Mouse (Mus musculus): ENCODE measurements around the gene Zfp605. TPM values are rescaled to one million over a fixed set of nuclear protein-coding genes. Genes with fewer than 3 reads are reported as not detected.
"Not testable (repeated sequence)": the region's sequence is repeated elsewhere in the genome, so short reads cannot be mapped to it uniquely, and the experiment has no call there.

The Zfp605 gene
- polyA plus RNA-seq, 1 experiment = 2.7 TPM

- DNase-seq (ENCODE audit: low spot score) = peak; percentile 80
Measured at GRCm38 (mm10) chr5:110107581-110108304, 2.1 kb upstream of the Zfp605 start, which contains the start of gene Gtpbp6. Gene Gtpbp6, minus strand, starts transcription at chr5:110108197.

- no peak for DNase-seq (ENCODE audit: low spot score)
Measured at GRCm38 (mm10) chr5:110108305-110108628, 1.6 kb upstream of the Zfp605 start.

DNA sequence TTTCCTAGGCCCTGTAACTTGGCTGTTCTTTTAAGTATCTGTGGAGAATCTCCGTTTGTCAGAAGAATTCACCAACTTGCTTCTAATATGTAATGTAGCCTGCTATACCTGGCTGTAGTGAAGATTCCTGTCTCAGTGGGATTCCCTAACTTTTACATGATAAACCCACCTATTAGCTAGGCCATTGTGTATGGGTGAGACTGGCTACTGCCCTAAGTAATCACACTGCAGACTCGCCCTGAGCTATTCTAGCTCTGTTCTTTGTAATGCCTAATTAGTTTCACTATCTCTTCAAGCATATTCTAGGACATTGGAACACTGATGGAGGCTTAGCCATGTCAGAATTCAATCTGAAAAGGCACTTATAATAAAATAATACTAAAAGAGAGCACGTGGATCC lies 12.5 kb downstream of the Zfp605 start:
- not testable (repeated sequence) for DNase-seq (ENCODE audit: low spot score)

GRCm38 (mm10) chr5:110135293-110136086 lies 25.6 kb downstream of the Zfp605 start, which contains the start of gene Chfr:
Gene Chfr, plus strand, starts transcription at chr5:110135842.
- DNase-seq (ENCODE audit: low spot score) = peak; percentile 97

GRCm38 (mm10) chr5:110136087-110136464 lies 26.2 kb downstream of the Zfp605 start:
- DNase-seq (ENCODE audit: low spot score) = no peak

DNA sequence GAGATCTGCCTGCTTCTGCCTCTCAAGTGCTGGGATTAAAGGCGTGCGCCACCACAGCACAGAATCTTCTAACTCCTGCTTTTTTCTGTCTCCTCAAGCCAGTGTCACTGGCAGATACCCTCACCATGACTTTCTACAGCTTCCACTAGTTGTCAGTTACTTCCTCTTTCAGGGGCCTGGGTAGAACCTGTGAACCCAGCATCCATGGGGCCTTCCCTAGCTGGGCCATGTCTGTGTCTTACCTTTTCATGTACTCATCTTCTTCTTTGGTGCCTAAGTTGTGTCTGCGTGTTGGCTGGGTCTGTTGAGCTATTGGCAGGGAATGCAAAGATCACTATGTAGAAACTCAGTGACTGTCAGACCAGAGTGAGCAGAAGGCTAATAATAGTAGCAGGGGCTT lies 27.9 kb downstream of the Zfp605 start:
- DNase-seq (ENCODE audit: low spot score) = no peak

DNA sequence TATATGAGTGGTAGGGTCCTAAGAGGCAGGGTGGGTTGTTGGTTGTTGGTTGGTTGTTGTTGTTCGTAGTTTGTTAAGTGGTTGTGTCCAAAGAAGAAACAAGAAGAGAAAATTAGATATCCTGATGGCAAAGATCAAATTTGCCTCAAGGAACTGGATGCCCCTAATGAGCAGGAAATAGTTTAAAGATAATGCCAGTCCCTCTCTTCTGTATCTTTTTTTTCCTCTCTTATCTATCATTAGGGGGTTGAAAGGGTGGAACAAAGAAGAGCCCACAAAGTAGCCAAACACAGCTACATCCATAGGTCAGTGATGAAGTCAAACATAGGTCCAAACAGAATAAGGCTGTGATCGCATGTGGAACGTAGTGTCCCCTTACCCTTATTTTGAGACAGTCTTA lies 29.4 kb downstream of the Zfp605 start:
- no peak for DNase-seq (ENCODE audit: low spot score)

- DNase-seq (ENCODE audit: low spot score) = no peak
Measured at GRCm38 (mm10) chr5:110140424-110140823, 30.5 kb downstream of the Zfp605 start.

- DNase-seq (ENCODE audit: low spot score) = no peak
Measured at GRCm38 (mm10) chr5:110142309-110142708, 32.4 kb downstream of the Zfp605 start.

DNA sequence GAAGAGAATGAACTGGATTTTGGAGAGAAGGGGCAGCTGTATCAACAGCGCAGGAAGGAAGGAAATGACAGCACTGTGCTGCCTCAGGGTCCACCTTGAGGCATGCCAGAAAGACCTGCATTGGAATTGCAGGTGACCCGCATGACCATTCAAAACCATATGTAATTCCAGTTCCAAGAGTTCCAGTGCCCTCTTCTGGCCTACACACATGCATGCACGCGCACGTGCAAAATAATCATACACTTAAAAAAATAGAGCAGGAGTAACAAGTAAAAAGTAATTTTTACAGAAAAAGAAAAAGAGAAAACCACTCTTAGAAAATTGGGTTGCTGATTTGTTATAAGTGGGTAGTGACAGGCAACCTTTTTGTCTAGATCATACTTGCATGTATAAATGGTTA lies 33.1 kb downstream of the Zfp605 start:
- DNase-seq (ENCODE audit: low spot score) = no peak

GRCm38 (mm10) chr5:110169374-110169773 lies 59.5 kb downstream of the Zfp605 start:
- DNase-seq (ENCODE audit: low spot score) = no peak

GRCm38 (mm10) chr5:110176362-110177020 lies 66.6 kb downstream of the Zfp605 start, which contains the start of gene Golga3:
Gene Golga3, plus strand, starts transcription at chr5:110176701.
- DNase-seq (ENCODE audit: low spot score) = peak; percentile 80

DNA sequence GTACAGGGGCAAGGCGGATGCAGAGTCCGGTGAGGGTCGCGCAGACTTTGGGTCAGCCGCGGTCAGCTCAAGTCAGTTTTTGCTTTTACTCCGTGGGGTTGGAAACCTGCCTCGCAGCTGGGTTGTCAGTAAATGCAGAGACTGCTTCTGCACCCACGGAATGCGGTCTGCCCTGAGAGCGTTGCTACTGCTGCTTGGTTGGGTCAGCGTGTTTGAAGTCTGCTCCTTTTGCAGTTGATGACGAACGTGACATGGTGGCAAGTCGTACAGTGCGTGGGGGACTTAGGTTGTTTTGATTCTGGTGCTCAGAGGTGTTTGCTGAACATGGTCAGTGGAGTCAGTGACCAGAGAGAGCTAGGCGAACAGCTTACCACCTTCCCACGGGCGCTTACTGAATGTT lies 67.1 kb downstream of the Zfp605 start:
- DNase-seq (ENCODE audit: low spot score) = no peak

DNA sequence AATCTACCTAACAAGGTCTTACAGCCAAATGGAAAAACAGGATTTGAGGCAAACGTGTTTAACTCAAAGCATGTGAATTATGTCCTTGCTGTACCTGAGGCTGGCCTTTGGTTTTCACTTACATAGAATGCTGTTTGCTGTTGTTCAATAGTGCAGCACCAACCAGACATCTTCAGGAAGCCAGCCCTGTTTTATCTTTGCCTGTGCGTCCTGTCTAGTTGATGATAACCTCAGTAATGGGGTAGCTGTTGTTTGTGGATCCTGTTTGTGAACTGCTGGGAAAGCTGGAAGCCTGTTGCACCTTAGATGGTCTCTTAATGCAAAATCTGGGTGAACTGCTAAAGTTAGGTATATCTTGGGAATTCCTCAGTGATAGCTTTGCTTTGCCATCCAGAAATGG lies 68.7 kb downstream of the Zfp605 start:
- no peak for DNase-seq (ENCODE audit: low spot score)

Other genes with a start within 250 kb of the Zfp605 start
- gene Gm15446, start 186.7 kb upstream of the Zfp605 start, polyA plus RNA-seq (2012; rRNA removed) = 0.06 and 0.10 TPM in 2 replicates
- gene Zfp932, start 113.6 kb upstream of the Zfp605 start, polyA plus RNA-seq (2012; rRNA removed) = 27.3 and 36.8 TPM in 2 replicates
- gene Gm17655, start 37.6 kb upstream of the Zfp605 start, polyA plus RNA-seq (2012; rRNA removed) = 4.2 and 4.4 TPM in 2 replicates
- gene Gm35315, start 15.7 kb upstream of the Zfp605 start, polyA plus RNA-seq (2012; rRNA removed) = 1.0 and 1.4 TPM in 2 replicates
- 0.09 and 0.10 TPM in 2 replicates for gene Plcxd1, start 10.1 kb upstream of the Zfp605 start, polyA plus RNA-seq (2012; rRNA removed)
- 56.4 and 77.5 TPM in 2 replicates for gene Gtpbp6, start 1.9 kb upstream of the Zfp605 start, polyA plus RNA-seq (2012; rRNA removed)
- gene Chfr, start 25.8 kb downstream of the Zfp605 start, polyA plus RNA-seq (2012; rRNA removed) = 32.7 and 35.9 TPM in 2 replicates
- gene Golga3, start 66.6 kb downstream of the Zfp605 start, polyA plus RNA-seq (2012; rRNA removed) = 16.8 and 19.3 TPM in 2 replicates
- gene Ankle2, start 120.9 kb downstream of the Zfp605 start, polyA plus RNA-seq (2012; rRNA removed) = 24.6 and 30.4 TPM in 2 replicates
- gene Pgam5, start 159.8 kb downstream of the Zfp605 start, polyA plus RNA-seq (2012; rRNA removed) = 19.1 and 21.5 TPM in 2 replicates
- gene Pxmp2, start 176.1 kb downstream of the Zfp605 start, polyA plus RNA-seq (2012; rRNA removed) = 5.1 and 5.6 TPM in 2 replicates
- 2.2 and 2.3 TPM in 2 replicates for gene Pole, start 176.2 kb downstream of the Zfp605 start, polyA plus RNA-seq (2012; rRNA removed)
- 1.7 and 1.8 TPM in 2 replicates for gene P2rx2, start 233.1 kb downstream of the Zfp605 start, polyA plus RNA-seq (2012; rRNA removed)
- gene Lrcol1, start 234.6 kb downstream of the Zfp605 start, polyA plus RNA-seq (2012; rRNA removed) = not detected in 2 replicates